In the genomic region with DNA sequence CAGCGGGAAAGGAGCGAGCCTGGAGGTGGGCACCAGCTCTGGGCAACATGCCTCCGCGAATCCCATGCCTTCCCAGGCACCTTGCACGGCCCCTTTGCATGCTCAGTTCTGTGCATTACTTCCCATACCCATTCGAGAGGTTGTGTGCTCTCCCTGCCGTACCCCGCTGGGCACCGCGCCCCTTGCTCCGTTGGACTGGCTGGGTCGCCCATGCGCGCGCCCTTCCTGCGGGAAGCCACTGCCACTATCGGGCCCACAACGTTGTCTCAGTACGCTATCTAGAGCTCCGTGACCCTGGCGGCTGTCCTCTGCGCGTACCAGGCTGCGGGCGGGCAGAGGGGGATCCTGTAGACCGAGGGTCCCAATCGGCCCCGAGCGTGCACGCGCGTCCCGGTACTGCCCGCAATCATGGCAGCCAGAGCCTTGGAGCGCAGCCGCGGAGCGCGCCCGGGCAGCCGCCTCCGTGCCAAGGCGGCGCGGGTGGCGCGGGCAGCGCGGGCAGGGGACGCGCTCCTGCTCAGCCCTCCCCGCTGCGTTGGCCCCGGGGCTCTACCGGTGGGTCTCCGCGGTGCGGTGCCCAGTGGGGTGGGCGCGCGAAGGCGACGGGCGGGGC, we compare ENCODE assay signal across 8 mouse cellular contexts.
DNase-seq lines count a peak whose midpoint lies in the region; ATAC-seq and TF ChIP-seq lines count a peak whose summit lies in the region.

No protein-coding gene starts in this region.

- H3K9me3 ChIP-seq in erythroblast, embryonic 14.5 days (ENCODE audit: control insufficient read depth, low read length) = peaks cover 3% of the 10 kb centered on the region; the same call in 1 of the 2 replicates
- no peaks in the 10 kb centered on the region for H3K9me3 ChIP-seq in heart, embryonic 14.5 days (ENCODE audit: control insufficient read depth, low read length)
- H3K9me3 ChIP-seq in liver, embryonic 16.5 days (replicated peaks; ENCODE audit: control insufficient read depth, low read length) = no peaks in the 10 kb centered on the region
- no peaks in the 10 kb centered on the region for H3K9me3 ChIP-seq in neural tube, embryonic 12.5 days

- H3K9ac ChIP-seq in heart, embryonic 14.5 days (ENCODE audit: low read length) = peak overlapping the region; percentile 98
- H3K9ac ChIP-seq in liver, embryonic 16.5 days (ENCODE audit: low read depth, low read length) = peak overlapping the region; percentile 24; the same call in 1 of the 2 replicates
- peak overlapping the region; percentile 97 for H3K9ac ChIP-seq in neural tube, embryonic 12.5 days

- under 1% methylated on average over 47 of the region's 64 CpGs for WGBS in heart, embryonic 14.5 days
- 2% methylated on average over 55 of the region's 64 CpGs for WGBS in liver, embryonic 16.5 days (ENCODE audit: insufficient replicate concordance)
- 2% methylated on average over 55 of the region's 64 CpGs for WGBS in neural tube, embryonic 12.5 days

- H3K4me1 ChIP-seq in erythroblast, embryonic 14.5 days (ENCODE audit: control insufficient read depth) = peaks cover 2% of the 10 kb centered on the region; the same call in 1 of the 2 replicates
- peaks cover 4 to 20% of the 10 kb centered on the region in 2 experiments; a peak in 3 of 4 replicates for H3K4me1 ChIP-seq in heart, embryonic 14.5 days (ENCODE audit: control insufficient read depth in 2 of 2, insufficient read depth in 2 of 2, low read length in 2 of 2)
- H3K4me1 ChIP-seq in liver, embryonic 16.5 days (ENCODE audit: control insufficient read depth, low read depth, low read length) = no peaks in the 10 kb centered on the region
- H3K4me1 ChIP-seq in neural tube, embryonic 12.5 days = peaks cover 39% of the 10 kb centered on the region

- peak overlapping the region; percentile 99 for H3K4me3 ChIP-seq in C2C12 (ENCODE audit: insufficient read depth, poor library complexity, severe bottlenecking)
- H3K4me3 ChIP-seq in erythroblast, embryonic 14.5 days (replicated peaks) = peak overlapping the region; percentile 35
- peak overlapping the region; percentile 73 to 91 for H3K4me3 ChIP-seq in heart, embryonic 14.5 days (ENCODE audit: control insufficient read depth in 1 of 2, insufficient read depth in 1 of 2, low read depth in 1 of 2, low read length in 2 of 2)
- H3K4me3 ChIP-seq in liver, embryonic 16.5 days (ENCODE audit: low read depth, low read length) = peak overlapping the region; percentile 53
- peak overlapping the region; percentile 77 for H3K4me3 ChIP-seq in neural tube, embryonic 12.5 days

- no peak for TF ChIP-seq CTCF in C2C12 (IDR thresholded peaks at IDR 0.05; ENCODE audit: control insufficient read depth, insufficient read depth, insufficient read length)

- peak; percentile 66 for DNase-seq in R1 (ENCODE audit: low read depth, low spot score)
- peak; percentile 82 for DNase-seq in kidney, postnatal 10 days
- no peak for DNase-seq in yolk sac, embryonic 10.5 days (ENCODE audit: low spot score)

- H3K27ac ChIP-seq in heart, embryonic 14.5 days (replicated peaks in 1 of 2; ENCODE audit: control insufficient read depth in 1 of 2, insufficient read depth in 1 of 2, low read depth in 2 of 2, low read length in 2 of 2) = peak overlapping the region; percentile 83 to 93
- H3K27ac ChIP-seq in liver, embryonic 16.5 days (ENCODE audit: low read length) = peak overlapping the region; percentile 50; the same call in 1 of the 2 replicates
- peak overlapping the region; percentile 98 for H3K27ac ChIP-seq in neural tube, embryonic 12.5 days

- H3ac ChIP-seq in C2C12 (ENCODE audit: control insufficient read depth, insufficient read length, low read depth) = peak overlapping the region; percentile 98

- H3K27me3 ChIP-seq in C2C12 (ENCODE audit: control insufficient read depth, insufficient read depth, insufficient read length) = no peaks in the 10 kb centered on the region
- H3K27me3 ChIP-seq in erythroblast, embryonic 14.5 days (ENCODE audit: control insufficient read depth) = peaks cover 67% of the 10 kb centered on the region
- H3K27me3 ChIP-seq in heart, embryonic 14.5 days (ENCODE audit: control insufficient read depth, insufficient read depth, low read length) = peaks cover 8% of the 10 kb centered on the region; the same call in 1 of the 2 replicates
- H3K27me3 ChIP-seq in liver, embryonic 16.5 days (ENCODE audit: control insufficient read depth, insufficient read depth, low read depth, low read length) = peaks cover 63% of the 10 kb centered on the region
- H3K27me3 ChIP-seq in neural tube, embryonic 12.5 days (replicated peaks) = peaks cover 45% of the 10 kb centered on the region

- H3K79me2 ChIP-seq in C2C12 (ENCODE audit: control insufficient read depth, insufficient read depth) = peaks cover 99% of the 10 kb centered on the region

- ATAC-seq in heart, embryonic 14.5 days (ENCODE audit: insufficient number of reproducible peaks, insufficient read depth, low FRiP score, low read depth) = peak; percentile 17
- ATAC-seq in liver, embryonic 16.5 days (ENCODE audit: low read depth) = peak; percentile 16; the same call in 1 of the 2 replicates
- ATAC-seq in neural tube, embryonic 12.5 days (ENCODE audit: low FRiP score, low read depth) = peak; percentile 70

- H3K36me3 ChIP-seq in C2C12 (ENCODE audit: control insufficient read depth, insufficient read depth) = peaks cover 34% of the 10 kb centered on the region
- no peaks in the 10 kb centered on the region for H3K36me3 ChIP-seq in erythroblast, embryonic 14.5 days (ENCODE audit: control insufficient read depth)
- peaks cover 8% of the 10 kb centered on the region; the same call in 1 of the 2 replicates for H3K36me3 ChIP-seq in heart, embryonic 14.5 days (ENCODE audit: control insufficient read depth, insufficient read depth, low read length)
- H3K36me3 ChIP-seq in liver, embryonic 16.5 days (ENCODE audit: control insufficient read depth, insufficient read depth) = no peaks in the 10 kb centered on the region
- 0 out of 2 replicates have a peak, but pooled peaks cover 4% of the 10 kb centered on the region for H3K36me3 ChIP-seq in neural tube, embryonic 12.5 days

- H3K4me2 ChIP-seq in heart, embryonic 14.5 days (ENCODE audit: low read length) = peak overlapping the region; percentile 64
- H3K4me2 ChIP-seq in liver, embryonic 16.5 days (ENCODE audit: low read depth, low read length) = peak overlapping the region; percentile 55
- peak overlapping the region; percentile 81 for H3K4me2 ChIP-seq in neural tube, embryonic 12.5 days (replicated peaks)

- H3K79me3 ChIP-seq in C2C12 (ENCODE audit: low read depth) = peaks cover 87% of the 10 kb centered on the region

TF ChIP-seq in C2C12, 6 proteins besides CTCF, POLR2A, EP300 and RAD21:
- TF ChIP-seq MYOD1 (IDR thresholded peaks at IDR 0.05; ENCODE audit: control insufficient read depth, insufficient read length, low read depth) (no peak), MAX (IDR thresholded peaks at IDR 0.05) (no peak), USF1 (IDR thresholded peaks at IDR 0.05; ENCODE audit: low read depth) (no peak), FOSL1 (IDR thresholded peaks at IDR 0.05; ENCODE audit: insufficient read depth, low read length, poor library complexity, severe bottlenecking) (no peak), MYOG (IDR thresholded peaks at IDR 0.05; ENCODE audit: control insufficient read depth, extremely low read depth, insufficient read length) (no peak), CEBPB (IDR thresholded peaks at IDR 0.05; ENCODE audit: low read depth) (no peak)

Comparison
In these comparisons a context has a peak if more than half of its experiments do, and no peak if none do; other contexts are left out.
1. H3K4me3 ChIP-seq: peak in every context shown above with its lines; median percentile 99 in C2C12; 82 in heart, embryonic 14.5 days; 77 in neural tube, embryonic 12.5 days; 53 in liver, embryonic 16.5 days; 35 in erythroblast, embryonic 14.5 days.
2. ATAC-seq: peak in every context shown above with its lines; median percentile 70 in neural tube, embryonic 12.5 days; 17 in heart, embryonic 14.5 days; 16 in liver, embryonic 16.5 days.
3. H3K9ac ChIP-seq: peak in every context shown above with its lines; median percentile 98 in heart, embryonic 14.5 days; 97 in neural tube, embryonic 12.5 days; 24 in liver, embryonic 16.5 days.